Mouse (Mus musculus): ENCODE data around the gene Hist1h2ab.

Gene Hist1h2ab

DNA sequence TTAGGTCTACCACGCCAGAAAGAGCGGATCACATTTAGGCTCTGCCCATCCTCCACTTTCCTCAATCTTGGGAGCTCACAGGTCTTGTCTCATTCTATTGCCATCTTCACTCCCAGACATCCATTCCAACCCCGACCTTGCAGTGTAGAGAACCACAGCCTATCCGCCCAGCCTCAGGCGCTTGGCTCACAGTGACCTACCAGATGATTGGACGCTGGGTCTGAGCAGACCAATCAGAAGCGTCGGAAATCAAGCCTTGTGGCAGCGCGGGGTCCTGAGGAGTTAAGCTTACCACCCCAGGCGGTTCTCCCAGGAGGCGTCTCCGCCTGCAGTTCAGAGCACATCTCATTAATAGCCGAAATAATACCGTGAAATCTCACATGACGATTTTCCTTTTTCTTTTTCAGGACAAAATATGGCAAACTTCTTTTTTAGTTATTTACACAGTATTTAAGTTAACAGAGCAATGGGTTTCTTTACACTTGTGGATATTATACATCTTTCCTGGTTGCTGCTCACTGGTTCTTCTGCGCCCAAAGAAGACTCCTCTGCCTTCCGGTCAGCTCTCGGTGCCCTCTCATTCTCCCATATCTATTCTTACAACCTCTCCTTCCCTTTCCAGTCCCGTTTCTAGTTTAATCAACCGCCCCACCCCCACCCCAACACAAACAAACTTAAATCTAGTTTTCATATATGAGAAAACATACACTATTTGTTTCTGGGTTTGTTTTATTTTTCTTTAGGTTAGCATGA lies 21.8 kb downstream of the Hist1h2ab start:
- no peak for DNase-seq (ENCODE audit: low read depth, low spot score)

DNA sequence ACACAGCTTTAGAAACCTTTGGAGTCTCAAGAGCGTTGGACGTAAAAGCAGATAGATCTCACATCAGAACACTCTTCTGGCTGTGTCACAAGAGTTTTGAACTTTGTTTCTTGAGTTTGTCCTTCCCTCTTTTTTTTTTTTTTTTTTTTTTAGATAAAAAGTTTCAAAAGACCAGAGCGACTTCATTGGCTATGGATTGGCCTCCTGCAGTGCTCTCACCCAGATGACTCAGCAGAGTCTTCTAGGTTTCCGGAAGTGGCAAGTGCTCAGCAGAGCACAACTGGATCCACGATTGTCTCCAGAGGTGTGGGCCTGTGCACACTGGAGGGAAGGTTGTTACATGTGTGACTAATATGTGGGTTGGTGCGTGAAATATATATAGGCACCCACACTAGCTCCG lies 27.4 kb downstream of the Hist1h2ab start:
- DNase-seq (ENCODE audit: low read depth, low spot score) = no peak

DNA sequence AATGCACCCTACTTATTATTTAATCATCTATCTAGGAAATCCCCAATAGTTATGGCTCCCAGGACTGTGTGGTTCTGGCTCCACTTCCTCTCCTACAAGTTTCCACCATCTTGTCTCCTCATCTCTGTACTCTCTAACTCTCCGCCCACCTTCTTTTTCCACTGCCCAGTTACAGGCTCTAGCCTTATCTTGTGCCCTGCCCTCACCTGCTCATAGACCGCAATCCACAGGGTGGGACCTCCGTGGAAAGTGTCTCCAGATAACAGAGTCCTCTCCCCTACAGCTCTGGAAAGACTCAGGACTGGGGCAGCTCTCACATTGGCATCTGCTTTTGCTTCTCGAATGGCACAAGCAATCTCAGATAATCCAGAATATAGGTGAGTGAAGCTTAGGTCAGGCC lies 28.1 kb downstream of the Hist1h2ab start:
- no peak for DNase-seq (ENCODE audit: low read depth, low spot score)

DNA sequence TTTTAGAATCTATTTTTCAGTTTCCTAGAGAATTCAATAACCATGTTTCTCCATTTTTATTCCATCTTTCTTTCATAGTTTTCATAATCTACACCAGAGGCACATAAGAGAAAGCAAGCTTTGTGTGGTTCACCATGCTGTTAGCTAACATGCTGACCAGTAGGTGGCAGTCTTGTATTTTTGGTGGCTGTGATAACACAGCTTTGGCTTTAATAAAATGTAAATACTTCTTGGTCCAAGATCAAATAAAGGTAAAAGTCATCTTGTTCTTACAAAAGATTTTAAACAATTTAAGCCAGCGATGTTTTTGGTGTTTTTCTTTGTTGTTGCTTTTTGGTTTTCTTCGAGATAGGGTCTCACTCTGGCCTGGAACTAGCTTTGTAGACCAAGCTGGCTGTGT lies 41.6 kb downstream of the Hist1h2ab start:
- peak; percentile 55 for DNase-seq (ENCODE audit: low read depth, low spot score)

DNA sequence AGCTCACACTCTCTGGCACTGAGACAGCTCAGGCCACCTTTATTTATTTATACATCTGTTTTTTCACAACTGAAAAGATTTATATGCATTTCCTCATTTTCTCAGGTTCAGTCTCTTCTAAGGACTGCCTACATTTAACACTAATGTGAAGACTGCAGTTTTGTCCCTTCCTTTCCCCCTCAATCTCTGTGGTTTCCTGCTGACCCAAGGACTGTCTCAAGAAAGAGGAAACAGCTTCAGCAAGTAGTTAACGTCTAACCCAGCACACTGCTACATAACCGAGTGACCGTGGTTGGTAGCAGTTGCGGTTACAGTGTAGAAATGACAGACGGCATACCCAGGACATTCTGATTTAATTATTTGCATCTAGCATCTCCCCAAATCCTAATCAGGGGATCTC lies 48.5 kb downstream of the Hist1h2ab start:
- DNase-seq (ENCODE audit: low read depth, low spot score) = no peak

Measured in retina, postnatal 7 days (tissue).